Mouse (Mus musculus) hindbrain, embryonic 12.5 days (tissue): ENCODE data around the gene Emc3. TPM values are rescaled to one million over a fixed set of nuclear protein-coding genes. Genes with fewer than 3 reads are reported as not detected.

Experiments used
- ATAC-seq: fragments of 200-750 bp; cut with Nextera tagmentation; 2 replicates; pipeline ENCODE4 v1.8.0; 2017; ENCODE audit warnings: moderate TSS enrichment; ENCODE audit not compliant: low FRiP score
- H3K27ac ChIP-seq: fragments of 300-500 bp; sonication (generic); 2 replicates; pipeline ENCODE4 v1.5.1; 2016; ENCODE audit warnings: mild to moderate bottlenecking
- H3K27me3 ChIP-seq: fragments of 300-500 bp; sonication (generic); 2 replicates; pipeline ENCODE4 v1.6.1; 2016; ENCODE audit warnings: mild to moderate bottlenecking
- H3K36me3 ChIP-seq: fragments of 300-500 bp; sonication (generic); 2 replicates; pipeline ENCODE4 v1.6.1; 2016; ENCODE audit warnings: mild to moderate bottlenecking
- H3K4me1 ChIP-seq: fragments of 300-500 bp; sonication (generic); 2 replicates; pipeline ENCODE4 v1.6.1; 2016
- H3K4me2 ChIP-seq: fragments of 300-500 bp; sonication (generic); replicated peaks from 2 replicates; pipeline ENCODE4 v1.6.1; 2016; ENCODE audit warnings: mild to moderate bottlenecking
- H3K4me3 ChIP-seq: fragments of 300-500 bp; sonication (generic); 2 replicates; pipeline ENCODE4 v1.5.1; 2016; ENCODE audit warnings: mild to moderate bottlenecking
- H3K9ac ChIP-seq: fragments of 300-500 bp; sonication (generic); 2 replicates; pipeline ENCODE4 v1.6.1; 2016; ENCODE audit warnings: mild to moderate bottlenecking, moderate library complexity
- H3K9me3 ChIP-seq: fragments of 300-500 bp; sonication (generic); replicated peaks from 2 replicates; pipeline ENCODE4 v1.6.1; 2016; ENCODE audit warnings: mild to moderate bottlenecking
- WGBS: fragments of 180-500 bp; shearing (Covaris S2); methylation state at CpG from one replicate; pipeline ENCODE4 v1.1.7; 2016; 5-methylcytosine and 5-hydroxymethylcytosine counted together
- polyA plus RNA-seq: library from polyadenylated mRNA; unstranded; fragments of >200 nt; fragmentation: Nextera tagmentation; extraction: Ambion mirVana; gene quantifications from 2 replicates; pipeline ENCODE4 v1.2.1, GENCODE M21; 2016

Emc3 gene
- polyA plus RNA-seq: 91.6 and 94.0 TPM in 2 replicates

GRCm38 (mm10) chr6:113530932-113531839, at the start of gene Emc3, which contains the start of gene Fancd2:
Gene Emc3, minus strand, starts transcription at chr6:113531652.
Gene Fancd2, plus strand, starts transcription at chr6:113531682.
- Histone ChIP-seq H3K4me2 (peak within 1 kb of the TSS; percentile 78), H3K9me3 (no peaks in the 10 kb centered on the region), H3K36me3 (peaks cover 7% of the 10 kb centered on the region), H3K27me3 (no peaks in the 10 kb centered on the region), H3K4me3 (peak within 1 kb of the TSS; percentile 91), H3K27ac (peak within 1 kb of the TSS; percentile 60), H3K9ac (peak within 1 kb of the TSS; percentile 83), H3K4me1 (peaks cover 17% of the 10 kb centered on the region)
- under 1% methylated on average over 47 of the region's 47 CpGs for WGBS
- peak; percentile 84 for ATAC-seq

DNA sequence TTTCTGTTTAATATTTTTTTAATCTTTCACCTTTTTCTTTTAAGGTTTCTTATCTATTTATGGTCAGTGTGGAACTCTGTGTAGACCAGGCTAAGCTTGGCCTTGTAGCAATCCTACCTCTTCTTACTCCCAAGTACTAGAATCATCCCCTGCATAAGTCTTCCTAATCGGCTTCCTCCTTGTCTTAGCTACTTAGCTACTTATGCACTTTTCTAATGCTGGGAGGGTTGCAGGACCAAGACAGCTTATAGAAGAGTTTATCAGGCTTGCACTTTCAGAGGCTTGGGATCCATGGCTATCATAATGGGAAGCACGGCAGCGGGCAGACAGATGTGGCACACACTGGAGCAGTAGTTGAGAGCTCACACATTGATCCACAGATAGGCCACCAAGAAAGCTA, 47.9 kb upstream of the Emc3 start:
- Histone ChIP-seq H3K27me3 (no peaks in the 10 kb centered on the region), H3K4me2 (no peak overlapping the region), H3K4me3 (no peak overlapping the region), H3K36me3 (peaks cover 9% of the 10 kb centered on the region; the same call in 1 of the 2 replicates), H3K9ac (no peak overlapping the region), H3K4me1 (no peaks in the 10 kb centered on the region), H3K27ac (no peak overlapping the region), H3K9me3 (no peaks in the 10 kb centered on the region)
- WGBS: 92% methylated on average over 3 of the region's 3 CpGs
- ATAC-seq: no peak

GRCm38 (mm10) chr6:113576044-113576443, 44.6 kb upstream of the Emc3 start:
- peaks cover 16% of the 10 kb centered on the region; the same call in 1 of the 2 replicates for H3K36me3 ChIP-seq
- H3K27me3 ChIP-seq: no peaks in the 10 kb centered on the region
- ATAC-seq: no peak
- no peaks in the 10 kb centered on the region for H3K4me1 ChIP-seq
- no peaks in the 10 kb centered on the region for H3K9me3 ChIP-seq
- 96% methylated on average over 6 of the region's 6 CpGs for WGBS
- no peak overlapping the region for H3K4me3 ChIP-seq
- no peak overlapping the region for H3K4me2 ChIP-seq
- no peak overlapping the region for H3K9ac ChIP-seq
- H3K27ac ChIP-seq: no peak overlapping the region

- H3K27ac ChIP-seq: no peak overlapping the region
- H3K4me3 ChIP-seq: no peak overlapping the region
- H3K36me3 ChIP-seq: peaks cover 13% of the 10 kb centered on the region
- no peak overlapping the region for H3K9ac ChIP-seq
- H3K27me3 ChIP-seq: no peaks in the 10 kb centered on the region
- no peaks in the 10 kb centered on the region for H3K4me1 ChIP-seq
- no peaks in the 10 kb centered on the region for H3K9me3 ChIP-seq
- H3K4me2 ChIP-seq: no peak overlapping the region
- ATAC-seq: no peak
- 91% methylated on average over 1 of the region's 1 CpGs for WGBS
These were observed 33.1 kb upstream of the Emc3 start for GRCm38 (mm10) chr6:113564557-113564956.

DNA sequence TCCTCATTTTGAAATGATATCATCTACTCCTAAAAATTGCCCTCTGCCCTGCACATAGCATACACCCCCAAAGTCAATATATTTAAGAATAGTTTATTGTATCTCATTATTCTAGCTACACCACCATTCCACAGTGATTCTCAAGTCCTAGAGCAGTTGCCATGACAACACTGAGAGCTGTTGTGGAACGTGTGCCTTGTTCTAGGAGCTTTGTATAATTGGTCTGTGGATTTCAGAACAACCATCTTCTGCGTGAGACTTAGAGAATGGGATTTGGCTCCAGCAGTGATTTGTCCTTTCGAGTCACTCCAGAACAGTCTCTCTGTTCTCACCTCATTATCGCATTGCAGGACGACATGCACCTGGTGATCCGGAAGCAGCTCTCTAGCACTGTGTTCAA, 28.3 kb upstream of the Emc3 start:
- 73% methylated on average over 6 of the region's 6 CpGs for WGBS
- Histone ChIP-seq H3K27me3 (no peaks in the 10 kb centered on the region), H3K4me3 (no peak overlapping the region), H3K36me3 (peaks cover 7% of the 10 kb centered on the region; the same call in 1 of the 2 replicates), H3K27ac (no peak overlapping the region), H3K4me1 (no peaks in the 10 kb centered on the region), H3K4me2 (no peak overlapping the region), H3K9ac (no peak overlapping the region), H3K9me3 (no peaks in the 10 kb centered on the region)
- ATAC-seq: no peak

- ATAC-seq: no peak
- 94% methylated on average over 10 of the region's 12 CpGs for WGBS
These were observed 12.5 kb upstream of the Emc3 start for GRCm38 (mm10) chr6:113543906-113544481.

DNA sequence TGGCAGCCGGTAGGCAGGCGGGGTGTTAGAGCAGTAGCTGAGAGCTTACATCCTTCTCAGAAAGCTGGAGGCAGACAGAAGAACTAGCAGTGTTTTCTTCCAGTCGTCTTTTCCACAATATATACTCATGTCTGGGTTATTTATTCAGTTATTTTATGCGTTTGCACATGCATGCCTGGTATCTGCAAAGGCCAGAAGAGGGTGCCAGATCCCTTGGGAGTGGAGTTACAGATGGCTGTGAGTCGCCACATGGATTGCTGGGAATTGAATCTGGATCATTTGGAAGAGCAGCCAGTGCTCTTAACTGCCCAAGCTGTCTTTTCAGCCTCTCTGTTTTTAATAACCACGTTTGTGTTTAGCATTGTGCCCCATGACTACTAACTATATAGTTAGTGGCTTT, 10.2 kb upstream of the Emc3 start:
- Histone ChIP-seq H3K36me3 (peaks cover 3% of the 10 kb centered on the region; the same call in 1 of the 2 replicates), H3K9ac (no peak overlapping the region), H3K27me3 (no peaks in the 10 kb centered on the region), H3K9me3 (no peaks in the 10 kb centered on the region), H3K4me2 (no peak overlapping the region), H3K4me3 (no peak overlapping the region), H3K27ac (no peak overlapping the region), H3K4me1 (no peaks in the 10 kb centered on the region)
- whole genome bisulfite sequencing: 89% methylated on average over 6 of the region's 6 CpGs
- ATAC-seq: no peak

More at GRCm38 (mm10) chr6:113543906-113544481, 12.5 kb upstream of the Emc3 start:
- Histone ChIP-seq H3K27me3 (no peaks in the 10 kb centered on the region), H3K9me3 (no peaks in the 10 kb centered on the region), H3K36me3 (no peaks in the 10 kb centered on the region), H3K4me2 (no peak overlapping the region), H3K4me1 (no peaks in the 10 kb centered on the region), H3K27ac (no peak overlapping the region), H3K4me3 (no peak overlapping the region), H3K9ac (no peak overlapping the region)

DNA sequence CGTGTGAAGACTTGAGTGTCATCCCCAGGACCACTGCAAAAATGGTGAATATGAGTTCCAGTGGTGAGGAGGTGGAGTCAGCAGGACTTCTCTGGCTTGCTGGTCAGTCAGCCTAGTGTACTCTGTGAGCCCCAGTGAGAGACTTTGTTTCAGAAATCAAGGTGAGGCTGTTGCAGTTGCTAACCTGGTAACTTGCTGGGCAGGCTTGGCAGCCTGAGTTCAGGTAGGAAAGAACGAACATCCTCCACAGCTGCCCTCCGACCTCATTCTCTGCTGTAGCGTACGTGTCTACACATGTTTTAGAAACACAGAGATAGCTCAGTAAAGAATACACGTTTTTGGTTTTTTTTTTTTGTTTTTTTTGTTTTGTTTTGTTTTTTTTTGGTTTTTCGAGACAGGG, 3.4 kb upstream of the Emc3 start:
- peaks cover 8% of the 10 kb centered on the region; the same call in 1 of the 2 replicates for H3K36me3 ChIP-seq
- no peak for ATAC-seq
- peaks cover 15% of the 10 kb centered on the region for H3K4me1 ChIP-seq
- H3K27ac ChIP-seq: no peak overlapping the region
- no peaks in the 10 kb centered on the region for H3K27me3 ChIP-seq
- H3K9ac ChIP-seq: no peak overlapping the region
- WGBS: 91% methylated on average over 7 of the region's 7 CpGs
- H3K4me2 ChIP-seq: no peak overlapping the region
- no peaks in the 10 kb centered on the region for H3K9me3 ChIP-seq
- H3K4me3 ChIP-seq: no peak overlapping the region

DNA sequence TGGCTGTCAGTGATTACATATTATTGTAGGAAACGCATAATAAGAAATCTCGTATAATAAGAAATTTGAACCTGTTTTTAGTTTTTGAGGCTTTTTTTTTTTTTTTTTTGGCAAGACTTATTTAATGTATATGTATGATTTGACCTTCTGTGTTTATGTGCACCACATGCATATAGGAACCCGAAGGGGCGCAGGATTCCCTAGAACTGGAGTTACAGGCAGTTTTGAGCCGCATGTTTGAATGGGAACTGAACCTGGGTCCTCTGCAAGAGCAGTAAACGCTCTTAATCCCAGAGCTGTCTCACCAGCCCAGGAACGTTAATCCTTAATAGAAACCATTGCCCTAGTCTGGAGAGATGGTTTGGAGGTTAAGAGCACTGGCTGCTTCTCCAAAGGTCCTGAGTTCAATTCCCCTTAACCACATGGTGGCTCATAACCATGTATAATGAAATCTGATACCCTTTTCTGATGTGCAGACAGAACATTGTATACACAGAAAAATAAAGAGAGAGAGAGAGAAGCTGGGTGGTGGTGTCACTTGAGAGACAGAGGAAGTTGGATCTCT, 470 bp upstream of the Emc3 start:
- Histone ChIP-seq H3K4me2 (peak overlapping the region; percentile 78), H3K9ac (peak overlapping the region; percentile 83; the same call in 1 of the 2 replicates), H3K36me3 (peaks cover 8% of the 10 kb centered on the region; the same call in 1 of the 2 replicates), H3K4me1 (peaks cover 17% of the 10 kb centered on the region), H3K27ac (no peak overlapping the region), H3K4me3 (peak overlapping the region; percentile 91), H3K27me3 (no peaks in the 10 kb centered on the region), H3K9me3 (no peaks in the 10 kb centered on the region)
- no peak for ATAC-seq
- WGBS: 11% methylated on average over 7 of the region's 7 CpGs

GRCm38 (mm10) chr6:113523420-113523819, 8.0 kb downstream of the Emc3 start:
- no peak for ATAC-seq
- Histone ChIP-seq H3K4me3 (no peak overlapping the region), H3K9ac (no peak overlapping the region), H3K4me1 (no peaks in the 10 kb centered on the region), H3K27me3 (no peaks in the 10 kb centered on the region), H3K4me2 (no peak overlapping the region), H3K9me3 (no peaks in the 10 kb centered on the region), H3K36me3 (peaks cover 50% of the 10 kb centered on the region), H3K27ac (no peak overlapping the region)
- WGBS: 92% methylated on average over 8 of the region's 8 CpGs

- H3K9me3 ChIP-seq: no peaks in the 10 kb centered on the region
- ATAC-seq: no peak
- no peak overlapping the region for H3K4me3 ChIP-seq
- H3K4me2 ChIP-seq: no peak overlapping the region
- H3K9ac ChIP-seq: no peak overlapping the region
- H3K27ac ChIP-seq: no peak overlapping the region
- peaks cover 61% of the 10 kb centered on the region for H3K36me3 ChIP-seq
- H3K4me1 ChIP-seq: no peaks in the 10 kb centered on the region
- 88% methylated on average over 1 of the region's 1 CpGs for WGBS
- no peaks in the 10 kb centered on the region for H3K27me3 ChIP-seq
These were observed 9.1 kb downstream of the Emc3 start for GRCm38 (mm10) chr6:113522310-113522709.

GRCm38 (mm10) chr6:113517434-113518080, 13.9 kb downstream of the Emc3 start:
- H3K36me3 ChIP-seq: peaks cover 91% of the 10 kb centered on the region
- no peak for ATAC-seq
- 98% methylated on average over 8 of the region's 8 CpGs for WGBS

More at GRCm38 (mm10) chr6:113517434-113518080, 13.9 kb downstream of the Emc3 start:
- no peaks in the 10 kb centered on the region for H3K9me3 ChIP-seq
- no peak overlapping the region for H3K9ac ChIP-seq
- H3K27me3 ChIP-seq: no peaks in the 10 kb centered on the region
- no peak overlapping the region for H3K27ac ChIP-seq
- H3K4me2 ChIP-seq: no peak overlapping the region
- H3K4me1 ChIP-seq: no peaks in the 10 kb centered on the region
- H3K4me3 ChIP-seq: no peak overlapping the region
